Mouse (Mus musculus) hindbrain, embryonic 12.5 days (tissue): ENCODE measurements around the gene Lrr1. TPM values are rescaled to one million over a fixed set of nuclear protein-coding genes. Genes with fewer than 3 reads are reported as not detected.
A peak's percentile ranks its signal among the peaks of the same experiment; 100 is the strongest.

Source experiments
- ATAC-seq: fragments of 200-750 bp; cut with Nextera tagmentation; 2 replicates; pipeline ENCODE4 v1.8.0; 2017; ENCODE audit warnings: moderate TSS enrichment; ENCODE audit not compliant: low FRiP score
- H3K27ac ChIP-seq: fragments of 300-500 bp; sonication (generic); 2 replicates; pipeline ENCODE4 v1.5.1; 2016; ENCODE audit warnings: mild to moderate bottlenecking
- H3K27me3 ChIP-seq: fragments of 300-500 bp; sonication (generic); 2 replicates; pipeline ENCODE4 v1.6.1; 2016; ENCODE audit warnings: mild to moderate bottlenecking
- H3K36me3 ChIP-seq: fragments of 300-500 bp; sonication (generic); 2 replicates; pipeline ENCODE4 v1.6.1; 2016; ENCODE audit warnings: mild to moderate bottlenecking
- H3K4me1 ChIP-seq: fragments of 300-500 bp; sonication (generic); 2 replicates; pipeline ENCODE4 v1.6.1; 2016
- H3K4me2 ChIP-seq: fragments of 300-500 bp; sonication (generic); replicated peaks from 2 replicates; pipeline ENCODE4 v1.6.1; 2016; ENCODE audit warnings: mild to moderate bottlenecking
- H3K4me3 ChIP-seq: fragments of 300-500 bp; sonication (generic); 2 replicates; pipeline ENCODE4 v1.5.1; 2016; ENCODE audit warnings: mild to moderate bottlenecking
- H3K9ac ChIP-seq: fragments of 300-500 bp; sonication (generic); 2 replicates; pipeline ENCODE4 v1.6.1; 2016; ENCODE audit warnings: mild to moderate bottlenecking, moderate library complexity
- H3K9me3 ChIP-seq: fragments of 300-500 bp; sonication (generic); replicated peaks from 2 replicates; pipeline ENCODE4 v1.6.1; 2016; ENCODE audit warnings: mild to moderate bottlenecking
- WGBS: fragments of 180-500 bp; shearing (Covaris S2); methylation state at CpG from one replicate; pipeline ENCODE4 v1.1.7; 2016; 5-methylcytosine and 5-hydroxymethylcytosine counted together
- polyA plus RNA-seq: library from polyadenylated mRNA; unstranded; fragments of >200 nt; fragmentation: Nextera tagmentation; extraction: Ambion mirVana; gene quantifications from 2 replicates; pipeline ENCODE4 v1.2.1, GENCODE M21; 2016

Gene Lrr1
- polyA plus RNA-seq, 1 experiment from 2014 or later, result 15.0 TPM

DNA sequence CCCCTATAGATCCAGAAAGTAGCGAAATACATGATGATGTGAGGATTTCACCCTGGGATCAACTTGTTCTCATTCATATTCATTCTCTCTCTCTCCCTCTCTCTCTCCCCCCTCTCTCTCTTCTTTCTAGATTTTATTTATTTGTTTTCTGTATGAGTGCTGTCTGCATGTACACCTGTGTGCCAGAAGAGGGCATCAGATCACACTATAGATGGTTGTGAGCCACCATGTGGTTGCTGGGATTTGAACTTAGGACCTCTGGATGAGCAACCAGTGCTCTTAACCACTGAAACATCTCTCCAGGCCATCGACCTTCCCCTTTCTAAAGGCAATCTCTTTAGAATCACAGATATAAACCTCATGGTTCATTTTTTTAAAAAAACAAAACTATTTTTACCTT lies 39.9 kb downstream of the Lrr1 start:
- Histone ChIP-seq H3K9me3 (no peaks in the 10 kb centered on the region), H3K4me2 (no peak overlapping the region), H3K4me3 (no peak overlapping the region), H3K4me1 (no peaks in the 10 kb centered on the region), H3K36me3 (peaks cover 17% of the 10 kb centered on the region; the same call in 1 of the 2 replicates), H3K27me3 (no peaks in the 10 kb centered on the region), H3K27ac (no peak overlapping the region), H3K9ac (no peak overlapping the region)
- WGBS, result 92% methylated on average over 2 of the region's 2 CpGs
- no peak for ATAC-seq

DNA sequence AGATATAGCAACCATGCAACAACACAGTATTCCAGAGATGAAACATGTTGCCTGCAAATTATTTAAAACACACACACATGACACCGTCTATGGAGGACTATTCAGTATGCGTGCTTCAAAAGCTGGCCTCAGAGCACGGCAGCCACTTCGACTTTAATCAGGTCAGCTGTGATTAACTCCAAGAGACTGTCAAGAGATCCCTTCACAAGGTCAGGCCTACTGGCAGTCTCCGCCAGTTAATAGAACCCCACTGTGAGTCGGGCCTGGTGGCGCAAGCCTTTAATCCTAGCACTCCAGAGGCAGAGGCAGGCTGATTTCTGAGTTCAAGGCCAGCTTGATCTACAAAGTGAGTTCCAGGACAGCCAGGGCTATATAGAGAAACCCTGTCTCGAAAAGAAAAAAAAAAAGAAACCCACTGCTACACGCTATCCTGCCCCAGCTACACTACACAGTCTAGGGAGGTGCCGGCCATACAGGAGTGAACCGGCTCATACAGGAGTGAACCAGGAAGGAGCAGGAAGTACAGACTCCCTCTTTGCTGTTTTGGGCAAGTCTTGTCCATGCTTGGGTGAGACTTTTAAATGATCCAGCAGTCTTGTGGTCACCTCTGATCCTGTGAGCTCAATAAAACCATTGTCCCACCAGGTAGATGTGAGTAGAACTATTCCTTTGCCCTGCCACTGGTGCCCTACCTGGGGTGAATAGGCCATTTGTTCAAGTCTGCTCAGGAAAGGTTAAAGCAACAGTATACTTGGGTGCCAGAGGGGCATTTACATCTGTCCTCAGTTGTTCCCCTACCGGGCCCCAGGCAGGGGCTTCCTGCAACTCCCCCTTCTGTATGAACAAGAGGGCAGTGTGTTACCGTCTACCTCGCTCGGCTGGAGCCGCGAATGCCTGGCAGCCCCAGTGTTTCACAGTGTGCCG lies 41.7 kb downstream of the Lrr1 start:
- Histone ChIP-seq H3K9ac (no peak overlapping the region), H3K4me1 (no peaks in the 10 kb centered on the region), H3K27me3 (no peaks in the 10 kb centered on the region), H3K4me2 (no peak overlapping the region), H3K36me3 (peaks cover 21% of the 10 kb centered on the region; the same call in 1 of the 2 replicates), H3K27ac (no peak overlapping the region), H3K4me3 (no peak overlapping the region), H3K9me3 (no peaks in the 10 kb centered on the region)
- 85% methylated on average over 18 of the region's 18 CpGs for WGBS
- no peak for ATAC-seq

GRCm38 (mm10) chr12:69211057-69211456 lies 42.4 kb downstream of the Lrr1 start:
- Histone ChIP-seq H3K27me3 (no peaks in the 10 kb centered on the region), H3K4me2 (no peak overlapping the region), H3K4me3 (no peak overlapping the region), H3K27ac (no peak overlapping the region), H3K4me1 (no peaks in the 10 kb centered on the region), H3K36me3 (peaks cover 21% of the 10 kb centered on the region; the same call in 1 of the 2 replicates), H3K9ac (no peak overlapping the region), H3K9me3 (no peaks in the 10 kb centered on the region)
- WGBS, result 87% methylated on average over 5 of the region's 5 CpGs
- no peak for ATAC-seq

GRCm38 (mm10) chr12:69213186-69213777 lies 44.7 kb downstream of the Lrr1 start:
- Histone ChIP-seq H3K4me3 (no peak overlapping the region), H3K36me3 (peaks cover 20% of the 10 kb centered on the region; the same call in 1 of the 2 replicates), H3K4me2 (no peak overlapping the region), H3K9ac (no peak overlapping the region), H3K9me3 (no peaks in the 10 kb centered on the region), H3K27ac (no peak overlapping the region), H3K4me1 (no peaks in the 10 kb centered on the region), H3K27me3 (no peaks in the 10 kb centered on the region)
- ATAC-seq, result no peak
- WGBS, result 93% methylated on average over 13 of the region's 13 CpGs

DNA sequence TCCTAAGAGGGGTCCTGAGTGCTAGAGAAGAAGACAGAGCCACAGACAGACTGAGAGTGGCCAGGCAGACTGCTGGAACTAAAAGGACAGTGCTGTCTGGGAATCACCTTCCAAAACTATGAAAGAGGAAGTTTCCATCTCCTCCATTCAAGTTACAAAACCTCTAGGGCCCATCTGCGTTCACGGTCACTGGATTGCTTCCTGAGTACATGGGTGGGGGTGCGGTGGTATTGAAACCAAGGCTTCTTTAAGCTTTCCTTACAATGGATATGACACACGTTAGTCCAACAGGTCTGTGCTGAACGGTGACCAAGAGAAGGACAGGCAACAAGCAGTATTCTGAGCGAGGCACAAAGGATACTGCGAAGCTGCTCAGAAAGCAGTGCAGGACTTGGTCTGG lies 45.8 kb downstream of the Lrr1 start:
- no peak overlapping the region for H3K4me3 ChIP-seq
- H3K27ac ChIP-seq, result no peak overlapping the region
- no peaks in the 10 kb centered on the region for H3K9me3 ChIP-seq
- no peak overlapping the region for H3K9ac ChIP-seq
- H3K36me3 ChIP-seq, result peaks cover 22% of the 10 kb centered on the region
- no peaks in the 10 kb centered on the region for H3K27me3 ChIP-seq
- ATAC-seq, result no peak
- H3K4me1 ChIP-seq, result no peaks in the 10 kb centered on the region
- H3K4me2 ChIP-seq, result no peak overlapping the region
- 96% methylated on average over 7 of the region's 7 CpGs for WGBS

DNA sequence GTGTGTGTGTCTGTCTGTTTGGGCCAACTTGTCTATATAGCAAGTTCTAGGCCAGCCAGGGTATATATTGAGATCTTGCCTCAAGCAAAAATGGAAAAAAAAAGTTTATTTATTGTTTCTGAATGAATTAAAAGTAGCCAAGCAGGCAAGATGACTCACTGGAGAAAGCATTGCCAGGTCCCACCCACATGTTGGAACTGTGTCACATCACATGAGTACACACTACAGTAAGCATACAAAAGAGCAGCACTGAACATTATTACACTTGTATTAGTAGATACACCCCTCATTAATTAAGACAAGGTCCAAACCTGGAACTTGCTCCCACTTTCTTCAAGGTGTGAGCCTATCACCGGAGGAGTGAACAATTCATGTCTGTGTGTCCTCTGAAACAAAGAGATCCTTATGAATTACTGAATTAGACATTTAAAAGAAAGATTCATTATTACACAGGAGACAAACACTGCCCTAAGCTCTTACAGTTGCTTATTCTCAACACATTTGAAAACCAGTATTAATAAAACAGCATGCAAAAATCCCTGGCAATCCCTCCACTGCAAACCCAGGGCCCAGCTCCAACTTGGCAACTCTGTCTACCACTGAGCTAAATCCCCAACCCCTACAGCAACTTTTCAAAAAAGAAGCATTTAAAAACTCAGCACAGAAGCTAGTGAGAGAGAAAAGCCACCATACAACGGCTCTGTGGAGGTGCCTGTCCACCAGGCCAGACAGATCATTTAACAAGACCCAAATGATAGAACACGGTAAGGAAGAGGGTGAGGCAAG lies 46.6 kb downstream of the Lrr1 start:
- Histone ChIP-seq H3K27me3 (no peaks in the 10 kb centered on the region), H3K4me2 (no peak overlapping the region), H3K9me3 (no peaks in the 10 kb centered on the region), H3K36me3 (peaks cover 22% of the 10 kb centered on the region), H3K27ac (no peak overlapping the region), H3K9ac (no peak overlapping the region), H3K4me1 (no peaks in the 10 kb centered on the region), H3K4me3 (no peak overlapping the region)
- WGBS, result 92% methylated on average over 3 of the region's 3 CpGs
- no peak for ATAC-seq

DNA sequence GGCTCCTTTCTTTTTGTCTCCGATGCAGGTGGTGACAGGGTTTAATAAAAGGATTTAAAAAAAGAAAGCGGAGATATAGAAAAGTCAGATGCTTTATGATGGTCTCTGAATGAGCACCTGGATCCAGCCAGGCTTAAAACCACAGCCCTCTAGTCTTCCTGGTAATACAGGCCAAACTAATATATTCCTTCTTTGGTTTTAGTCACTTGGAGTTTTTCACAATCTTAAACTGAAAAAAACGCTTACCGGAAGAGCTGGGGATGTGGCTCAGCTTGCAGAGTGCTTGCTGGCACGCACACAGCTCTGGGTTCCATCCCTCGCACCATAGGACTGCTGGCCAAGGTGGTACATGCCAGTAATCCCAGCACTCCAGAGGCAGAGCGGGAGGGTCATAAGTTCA lies 48.0 kb downstream of the Lrr1 start:
- Histone ChIP-seq H3K4me3 (no peak overlapping the region), H3K9ac (no peak overlapping the region), H3K9me3 (no peaks in the 10 kb centered on the region), H3K36me3 (peaks cover 24% of the 10 kb centered on the region), H3K4me1 (no peaks in the 10 kb centered on the region), H3K27ac (no peak overlapping the region), H3K4me2 (no peak overlapping the region), H3K27me3 (no peaks in the 10 kb centered on the region)
- WGBS, result 97% methylated on average over 7 of the region's 7 CpGs
- ATAC-seq, result no peak

DNA sequence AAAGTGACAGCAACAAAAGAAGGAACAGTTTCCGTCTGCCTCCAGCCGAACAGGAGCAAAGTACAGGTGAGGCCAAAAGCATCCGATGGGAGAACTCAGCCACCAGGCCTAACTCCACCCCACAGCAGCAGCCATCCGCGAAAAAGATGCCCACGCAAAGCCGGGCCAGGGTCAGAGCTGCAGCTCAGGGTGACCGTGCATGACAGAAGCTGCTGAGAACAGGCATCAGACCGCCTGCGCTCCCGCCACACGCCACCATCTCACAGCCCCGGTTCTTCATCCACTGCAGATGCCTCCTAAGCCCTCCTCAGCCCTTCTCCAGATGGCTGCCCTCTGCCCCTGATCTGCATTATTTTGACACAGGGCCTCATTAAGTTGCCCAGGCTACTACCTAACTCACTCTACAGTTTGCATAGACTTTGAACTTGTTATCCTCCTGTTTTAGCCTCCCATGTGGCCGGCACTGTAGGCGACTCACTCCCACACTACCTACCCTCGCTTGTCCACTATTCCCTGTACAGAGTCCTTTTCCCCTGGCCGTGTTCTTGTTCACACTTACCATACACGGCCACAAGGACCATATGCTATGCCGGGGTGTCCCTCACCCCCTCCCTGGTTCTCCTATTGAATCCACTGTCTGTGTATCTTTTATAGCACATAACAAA lies 52.1 kb downstream of the Lrr1 start:
- Histone ChIP-seq H3K27ac (no peak overlapping the region), H3K27me3 (no peaks in the 10 kb centered on the region), H3K9me3 (no peaks in the 10 kb centered on the region), H3K4me1 (no peaks in the 10 kb centered on the region), H3K36me3 (peaks cover 10% of the 10 kb centered on the region), H3K9ac (no peak overlapping the region), H3K4me2 (no peak overlapping the region), H3K4me3 (no peak overlapping the region)
- ATAC-seq, result no peak
- WGBS, result 91% methylated on average over 19 of the region's 19 CpGs

DNA sequence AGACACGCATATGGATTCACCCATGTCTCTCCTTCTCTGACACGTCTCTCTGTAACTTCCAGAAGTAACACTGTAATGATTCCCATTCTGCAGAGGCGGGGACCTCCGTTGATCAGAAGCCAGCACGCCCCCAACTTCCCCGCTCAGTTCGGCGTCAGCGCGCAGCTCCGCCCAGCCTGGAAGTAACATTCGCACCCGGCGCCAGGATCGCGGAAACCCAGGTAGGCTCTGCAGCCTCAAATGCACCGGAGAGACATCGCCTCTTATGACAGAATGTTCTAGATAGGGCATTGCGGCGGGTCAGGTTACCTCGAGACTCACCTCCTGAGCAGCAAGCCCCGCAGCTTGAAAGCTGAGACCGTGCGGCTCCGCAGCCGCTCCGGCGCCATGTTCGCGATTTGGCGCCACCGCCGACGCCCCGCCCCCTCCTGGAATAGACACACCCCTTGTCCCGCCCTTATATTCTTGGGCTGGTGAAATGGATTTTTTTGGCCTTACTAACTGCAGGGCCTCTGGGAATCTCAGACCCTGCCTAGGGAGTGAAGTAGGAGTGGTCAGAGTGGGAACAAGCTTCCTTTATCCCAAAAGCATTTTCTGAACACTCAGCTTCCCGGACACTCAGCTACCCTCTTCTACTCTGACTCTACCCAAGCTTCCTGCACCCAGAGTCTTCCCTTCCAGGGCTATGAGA lies 59.3 kb downstream of the Lrr1 start, which contains the start of gene Pole2:
Gene Pole2, minus strand, starts transcription at position 420 of the 691 bp plus-strand sequence.
- peak within 1 kb of the TSS; percentile 78 for H3K27ac ChIP-seq
- WGBS, result 1% methylated on average over 37 of the region's 37 CpGs
- no peaks in the 10 kb centered on the region; the same call in 1 of the 2 replicates for H3K4me1 ChIP-seq
- peak within 1 kb of the TSS; percentile 59 for H3K4me2 ChIP-seq
- H3K9ac ChIP-seq, result peak within 1 kb of the TSS; percentile 56
- no peaks in the 10 kb centered on the region for H3K27me3 ChIP-seq
- peak within 1 kb of the TSS; percentile 69 for H3K4me3 ChIP-seq
- H3K36me3 ChIP-seq, result no peaks in the 10 kb centered on the region
- no peaks in the 10 kb centered on the region for H3K9me3 ChIP-seq
- ATAC-seq, result peak; percentile 94
